Mouse (Mus musculus) midbrain, embryonic 16.5 days (tissue): ENCODE data around the gene Sema4c. TPM values are rescaled to one million over a fixed set of nuclear protein-coding genes. Genes with fewer than 3 reads are reported as not detected.
A peak's percentile ranks its signal among the peaks of the same experiment; 100 is the strongest.

Source experiments
- ATAC-seq: fragments of 200-750 bp; cut with Nextera tagmentation; 2 replicates; pipeline ENCODE4 v1.8.0; 2017; ENCODE audit warnings: moderate TSS enrichment
- H3K27ac ChIP-seq: fragments of 300-500 bp; sonication (generic); 2 replicates; pipeline ENCODE4 v1.5.1; 2014; ENCODE audit warnings: mild to moderate bottlenecking, low read length, mixed read lengths
- H3K27me3 ChIP-seq: fragments of 300-500 bp; sonication (generic); 2 replicates; pipeline ENCODE4 v1.6.1; 2014; ENCODE audit warnings: low read depth, low read length, mixed read lengths; ENCODE audit not compliant: control insufficient read depth, insufficient read depth
- H3K36me3 ChIP-seq: fragments of 300-500 bp; sonication (generic); 2 replicates; pipeline ENCODE4 v1.6.1; 2014; ENCODE audit warnings: mild to moderate bottlenecking, low read length, moderate library complexity, mixed read lengths; ENCODE audit not compliant: control insufficient read depth, insufficient read depth
- H3K4me1 ChIP-seq: fragments of 300-500 bp; sonication (generic); 2 replicates; pipeline ENCODE4 v1.6.1; 2014; ENCODE audit warnings: mild to moderate bottlenecking, low read length, mixed read lengths; ENCODE audit not compliant: control insufficient read depth, insufficient read depth
- H3K4me2 ChIP-seq: fragments of 300-500 bp; sonication (generic); 2 replicates; pipeline ENCODE4 v1.6.1; 2014; ENCODE audit warnings: mild to moderate bottlenecking, low read length, mixed read lengths
- H3K4me3 ChIP-seq: fragments of 300-500 bp; sonication (generic); 2 replicates; pipeline ENCODE4 v1.5.1; 2014; ENCODE audit warnings: low read depth, mild to moderate bottlenecking, low read length, moderate library complexity, mixed read lengths
- H3K9ac ChIP-seq: fragments of 300-500 bp; sonication (generic); 2 replicates; pipeline ENCODE4 v1.6.1; 2014; ENCODE audit warnings: low read depth, low read length, mixed read lengths
- H3K9me3 ChIP-seq: fragments of 300-500 bp; sonication (generic); replicated peaks from 2 replicates; pipeline ENCODE4 v1.6.1; 2014; ENCODE audit warnings: mild to moderate bottlenecking, low read length, mixed read lengths; ENCODE audit not compliant: control insufficient read depth, poor library complexity, severe bottlenecking
- WGBS: fragments of 180-500 bp; shearing (Covaris S2); extraction: QIAGEN DNeasy Blood & Tissue Kit; methylation state at CpG from one replicate; pipeline ENCODE4 v1.1.7; 2014; 5-methylcytosine and 5-hydroxymethylcytosine counted together
- polyA plus RNA-seq: library from polyadenylated mRNA; unstranded; fragments of >200 nt; fragmentation: Nextera tagmentation; extraction: Ambion mirVana; gene quantifications from 2 replicates; pipeline ENCODE4 v1.2.1, GENCODE M21; 2015

Gene Sema4c
- polyA plus RNA-seq, 1 experiment from 2014 or later = 24.4 TPM

DNA sequence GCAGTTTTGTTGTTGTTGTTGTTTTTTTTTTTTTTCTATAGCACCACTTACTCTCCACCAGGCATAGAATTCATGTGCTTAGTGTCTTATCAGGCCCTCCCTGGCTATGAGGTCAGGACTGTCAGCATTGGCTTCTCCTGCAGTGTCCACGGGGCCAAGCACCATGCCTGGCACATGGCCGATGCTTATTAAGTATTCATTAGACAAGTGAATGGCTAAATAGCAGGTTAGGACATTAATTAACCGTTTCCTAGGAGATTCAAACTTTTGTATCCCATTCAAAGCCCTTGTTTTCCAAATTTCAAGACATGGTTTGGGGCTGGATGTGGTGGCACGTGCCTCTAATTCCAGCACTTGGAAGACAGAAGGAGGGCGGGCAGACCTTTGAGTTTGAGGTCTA is 23.1 kb upstream of the Sema4c start:
- Histone ChIP-seq H3K27me3 (peaks cover 3% of the 10 kb centered on the region; the same call in 1 of the 2 replicates), H3K9me3 (no peaks in the 10 kb centered on the region), H3K36me3 (no peaks in the 10 kb centered on the region), H3K4me1 (peaks cover 14% of the 10 kb centered on the region), H3K4me3 (no peak overlapping the region), H3K9ac (no peak overlapping the region), H3K27ac (no peak overlapping the region), H3K4me2 (no peak overlapping the region)
- WGBS = 54% methylated on average over 5 of the region's 5 CpGs
- ATAC-seq = no peak

DNA sequence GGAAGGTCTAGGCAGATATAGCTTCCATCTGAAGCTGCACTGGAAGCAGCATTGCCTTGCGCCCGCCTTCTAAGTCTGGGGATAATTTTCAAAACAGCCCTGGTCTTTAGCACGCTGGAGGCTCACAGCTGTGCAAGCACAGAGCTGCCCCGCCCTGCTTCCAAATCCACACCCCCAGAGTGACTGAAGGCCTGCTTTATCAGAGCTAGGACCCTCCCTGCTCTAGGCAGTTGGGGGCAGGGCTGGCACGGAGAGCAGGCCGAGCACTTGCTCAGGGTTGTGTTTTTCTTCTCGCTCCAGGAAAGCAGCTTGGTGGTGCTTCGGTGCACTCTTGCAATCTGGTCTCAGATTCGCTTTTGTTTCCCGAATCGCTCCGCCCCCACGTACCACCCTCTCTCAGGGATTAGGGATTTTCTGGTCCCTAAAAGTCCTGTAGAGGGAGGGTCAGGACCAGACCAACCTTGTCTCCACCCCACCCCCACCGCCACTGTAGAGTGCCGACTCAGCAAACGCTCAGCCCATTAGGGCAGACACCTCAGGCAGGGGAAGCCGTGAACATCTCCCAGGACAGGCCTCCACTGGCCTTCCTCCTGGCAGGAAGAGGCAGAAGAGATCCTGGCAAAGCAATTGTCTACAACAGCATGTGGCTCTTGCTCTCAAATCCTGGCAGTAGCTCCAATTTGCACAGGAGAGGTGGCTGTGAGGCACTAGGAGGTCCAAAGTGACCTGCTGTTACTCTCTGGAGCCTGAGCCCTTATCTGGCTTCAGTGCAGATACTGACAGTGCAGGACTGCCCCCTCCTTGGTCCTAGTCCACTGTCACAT is 22.4 kb upstream of the Sema4c start:
- Histone ChIP-seq H3K4me3 (no peak overlapping the region), H3K4me2 (peak overlapping the region; percentile 40), H3K27ac (peak overlapping the region; percentile 84), H3K9ac (peak overlapping the region; percentile 52; the same call in 1 of the 2 replicates), H3K4me1 (peaks cover 14% of the 10 kb centered on the region), H3K9me3 (no peaks in the 10 kb centered on the region), H3K36me3 (no peaks in the 10 kb centered on the region), H3K27me3 (peaks cover 3% of the 10 kb centered on the region; the same call in 1 of the 2 replicates)
- peak; percentile 88 for ATAC-seq
- under 1% methylated on average over 17 of the region's 17 CpGs for WGBS

DNA sequence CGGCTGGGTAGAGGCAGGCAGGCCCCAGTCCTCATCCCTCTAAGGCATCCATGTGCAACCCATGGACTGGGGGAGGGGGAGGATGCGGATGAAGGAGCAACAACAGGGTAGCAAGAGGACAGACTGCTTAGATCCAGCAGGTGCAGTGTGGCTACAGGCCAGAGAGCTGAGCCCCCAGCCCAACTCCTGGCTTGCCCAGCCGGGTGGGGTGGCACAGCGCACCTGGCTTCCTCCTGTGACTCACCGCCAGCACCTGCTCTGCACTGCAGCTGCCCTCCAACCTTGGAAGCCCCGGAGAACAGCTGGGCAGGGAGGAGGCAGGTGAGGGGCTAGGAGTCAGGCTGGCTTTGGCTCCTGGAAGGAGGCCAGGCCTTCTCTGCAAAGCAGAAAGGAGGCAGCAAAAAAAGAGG is 21.8 kb upstream of the Sema4c start:
- peaks cover 3% of the 10 kb centered on the region; the same call in 1 of the 2 replicates for H3K27me3 ChIP-seq
- peak overlapping the region; percentile 84 for H3K27ac ChIP-seq
- no peaks in the 10 kb centered on the region for H3K36me3 ChIP-seq
- no peak overlapping the region for H3K4me3 ChIP-seq
- no peaks in the 10 kb centered on the region for H3K9me3 ChIP-seq
- H3K4me1 ChIP-seq = peaks cover 14% of the 10 kb centered on the region
- peak overlapping the region; percentile 52; the same call in 1 of the 2 replicates for H3K9ac ChIP-seq
- peak; percentile 36 for ATAC-seq
- 13% methylated on average over 6 of the region's 6 CpGs for WGBS
- peak overlapping the region; percentile 40 for H3K4me2 ChIP-seq

DNA sequence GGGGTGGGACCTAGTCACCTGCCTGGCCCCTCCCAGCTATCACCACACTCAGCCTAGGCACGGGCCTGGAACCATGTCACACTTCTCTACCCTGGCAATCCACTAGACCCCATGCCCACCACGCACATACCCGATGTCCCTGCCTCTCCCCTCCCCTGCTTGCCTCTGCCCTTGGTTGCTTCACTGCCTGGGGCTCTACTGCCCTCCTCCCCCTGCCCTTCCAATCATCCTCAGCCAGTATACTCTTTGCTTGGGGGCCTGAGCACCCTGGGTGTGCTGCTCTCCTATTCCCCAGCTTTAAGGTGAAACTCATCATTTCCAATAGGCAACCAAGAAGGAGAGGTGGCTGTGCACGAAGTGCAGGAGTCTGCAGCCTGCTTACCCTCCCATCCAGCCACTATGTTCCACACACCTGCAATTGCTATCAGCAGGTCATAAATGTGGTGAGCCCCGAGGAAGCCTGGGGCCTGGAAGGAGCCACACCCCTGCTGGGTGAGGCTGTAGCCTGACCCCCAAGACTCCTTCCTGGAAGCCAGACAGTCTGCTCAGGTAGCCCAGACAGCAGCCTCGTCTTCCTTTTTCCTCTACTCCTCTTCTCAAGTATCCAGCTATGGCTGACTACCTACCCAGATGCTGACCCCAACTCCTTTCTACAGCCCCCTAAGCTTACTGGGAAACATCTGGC is 19.0 kb upstream of the Sema4c start:
- Histone ChIP-seq H3K27ac (no peak overlapping the region), H3K9me3 (no peaks in the 10 kb centered on the region), H3K4me1 (peaks cover 14% of the 10 kb centered on the region), H3K4me2 (no peak overlapping the region), H3K4me3 (no peak overlapping the region), H3K36me3 (no peaks in the 10 kb centered on the region), H3K27me3 (no peaks in the 10 kb centered on the region), H3K9ac (no peak overlapping the region)
- no peak for ATAC-seq
- 69% methylated on average over 6 of the region's 6 CpGs for WGBS

DNA sequence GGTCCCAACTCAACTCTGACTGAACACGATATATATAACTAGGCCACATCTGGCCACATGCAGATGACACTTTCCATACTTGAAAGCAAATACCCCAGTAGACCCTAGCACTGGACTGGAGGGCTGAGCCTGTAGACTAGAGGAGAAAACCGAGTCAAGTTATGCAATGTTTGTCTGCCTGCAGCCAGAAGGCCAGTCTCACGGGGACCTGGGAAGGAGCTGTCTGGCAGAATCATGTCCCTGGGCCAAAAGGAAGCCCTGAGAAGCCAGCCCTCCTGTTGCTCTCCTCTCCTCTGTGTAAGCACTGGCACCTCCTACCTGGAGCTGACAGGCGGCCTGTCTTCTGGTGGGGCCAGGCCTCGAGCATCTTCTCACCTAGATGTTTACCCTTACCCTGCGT is 17.2 kb upstream of the Sema4c start:
- no peaks in the 10 kb centered on the region for H3K9me3 ChIP-seq
- H3K27ac ChIP-seq = no peak overlapping the region
- H3K4me1 ChIP-seq = peaks cover 7% of the 10 kb centered on the region
- H3K27me3 ChIP-seq = no peaks in the 10 kb centered on the region
- no peak for ATAC-seq
- H3K9ac ChIP-seq = no peak overlapping the region
- no peak overlapping the region for H3K4me3 ChIP-seq
- no peaks in the 10 kb centered on the region for H3K36me3 ChIP-seq
- no peak overlapping the region for H3K4me2 ChIP-seq
- WGBS = 73% methylated on average over 6 of the region's 6 CpGs

DNA sequence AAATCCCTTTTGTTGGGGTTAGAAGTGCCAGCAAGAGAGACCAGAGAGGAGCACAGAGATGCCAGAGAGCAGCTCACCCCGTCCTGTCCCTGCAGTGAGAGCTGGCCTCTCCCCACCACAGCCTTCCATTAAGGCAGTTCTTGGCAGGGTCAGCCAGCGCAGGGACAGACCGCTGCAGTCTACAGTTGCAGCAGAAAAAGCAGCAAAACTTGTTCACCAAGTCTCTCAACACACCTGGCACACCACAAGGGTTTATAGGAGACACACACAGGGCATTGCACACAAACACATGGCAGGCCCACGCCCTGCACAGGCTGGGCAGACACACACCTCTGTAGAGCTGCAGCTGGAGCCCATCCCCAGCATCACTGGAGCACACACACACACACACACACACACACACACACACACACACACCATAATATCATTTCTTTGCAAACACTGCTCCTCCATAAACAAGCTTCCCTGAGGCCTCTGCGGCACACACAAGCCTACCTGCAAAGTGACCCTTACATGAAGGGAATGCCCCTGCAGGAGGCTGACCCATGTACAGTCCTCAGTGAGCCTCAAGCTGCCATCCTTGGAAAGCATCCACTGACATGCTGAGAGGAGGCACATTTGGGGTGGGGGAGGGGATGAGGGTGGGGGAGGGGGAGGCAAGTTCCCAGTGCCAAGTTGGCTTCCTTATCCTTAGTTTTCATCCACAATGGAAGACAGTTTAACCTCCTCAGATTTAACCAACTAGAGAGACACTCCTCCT is 16.2 kb upstream of the Sema4c start:
- H3K9ac ChIP-seq = no peak overlapping the region
- no peaks in the 10 kb centered on the region for H3K9me3 ChIP-seq
- H3K36me3 ChIP-seq = no peaks in the 10 kb centered on the region
- no peaks in the 10 kb centered on the region for H3K27me3 ChIP-seq
- H3K4me1 ChIP-seq = no peaks in the 10 kb centered on the region
- WGBS = 80% methylated on average over 5 of the region's 5 CpGs
- no peak overlapping the region for H3K4me2 ChIP-seq
- no peak overlapping the region for H3K4me3 ChIP-seq
- ATAC-seq = no peak
- H3K27ac ChIP-seq = no peak overlapping the region

DNA sequence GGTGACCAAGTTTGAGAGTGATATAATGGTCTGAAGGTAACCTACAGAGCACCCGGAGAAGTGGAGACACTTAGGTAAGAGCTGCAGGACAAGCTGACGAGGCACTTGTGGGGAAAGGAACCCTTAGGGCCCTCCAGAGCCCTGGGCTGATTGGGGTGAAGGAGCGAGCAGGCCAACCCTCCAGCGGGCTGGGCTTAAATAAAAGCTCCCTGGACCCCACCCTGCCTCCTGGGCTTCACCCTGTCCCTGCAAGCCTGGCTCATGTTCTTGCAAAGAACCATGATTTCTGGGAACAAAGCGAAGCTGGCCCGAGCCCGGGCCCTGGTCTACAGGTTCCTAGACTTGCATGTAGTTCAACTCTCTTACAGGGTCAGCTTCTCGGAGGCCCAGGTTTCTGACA is 15.4 kb upstream of the Sema4c start:
- H3K36me3 ChIP-seq = no peaks in the 10 kb centered on the region
- ATAC-seq = no peak
- H3K4me1 ChIP-seq = no peaks in the 10 kb centered on the region
- no peak overlapping the region for H3K9ac ChIP-seq
- no peak overlapping the region for H3K27ac ChIP-seq
- 87% methylated on average over 8 of the region's 8 CpGs for WGBS
- no peaks in the 10 kb centered on the region for H3K9me3 ChIP-seq
- no peaks in the 10 kb centered on the region for H3K27me3 ChIP-seq
- H3K4me2 ChIP-seq = no peak overlapping the region
- no peak overlapping the region for H3K4me3 ChIP-seq

DNA sequence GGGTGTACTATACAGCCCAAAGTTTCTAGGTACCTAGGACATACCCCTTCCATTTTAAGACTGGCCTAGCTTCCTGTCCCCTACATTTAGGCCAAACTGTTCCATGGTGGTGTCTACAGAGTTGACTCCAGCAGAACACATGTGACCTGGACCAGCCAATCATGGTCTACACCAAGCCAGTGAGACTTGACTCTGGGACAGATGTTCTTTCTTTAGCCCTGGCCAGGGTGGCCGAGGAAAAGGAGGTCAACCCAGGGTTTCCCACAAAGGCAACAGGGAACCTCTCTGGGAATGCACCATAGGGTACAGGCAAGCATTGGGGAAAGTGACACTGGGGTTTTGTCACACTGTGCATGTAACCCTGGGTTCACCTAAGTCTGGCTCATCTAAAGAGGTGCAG is 14.6 kb upstream of the Sema4c start:
- Histone ChIP-seq H3K4me1 (no peaks in the 10 kb centered on the region), H3K9ac (no peak overlapping the region), H3K9me3 (no peaks in the 10 kb centered on the region), H3K36me3 (no peaks in the 10 kb centered on the region), H3K27me3 (no peaks in the 10 kb centered on the region), H3K27ac (no peak overlapping the region), H3K4me2 (no peak overlapping the region), H3K4me3 (no peak overlapping the region)
- WGBS = 47% methylated on average over 1 of the region's 1 CpGs
- no peak for ATAC-seq
